Mouse (Mus musculus) urinary bladder, adult 2 months (tissue): Measurements from ENCODE around the gene Gm42674. TPM values are rescaled to one million over a fixed set of nuclear protein-coding genes. Genes with fewer than 3 reads are reported as not detected.

Experiments used
- DNase-seq: peaks from one replicate; pipeline ENCODE4 v3.0.0; 2022; ENCODE audit warnings: low spot score
- polyA plus RNA-seq: library from polyadenylated mRNA; depleted of rRNA; stranded (reverse); fragments of >200 nt; gene quantifications from 2 replicates; pipeline ENCODE4 v1.2.3, GENCODE M21; 2012; rRNA removed

Gm42674 gene
- 0.41 and 0.81 TPM in 2 replicates for polyA plus RNA-seq

DNA sequence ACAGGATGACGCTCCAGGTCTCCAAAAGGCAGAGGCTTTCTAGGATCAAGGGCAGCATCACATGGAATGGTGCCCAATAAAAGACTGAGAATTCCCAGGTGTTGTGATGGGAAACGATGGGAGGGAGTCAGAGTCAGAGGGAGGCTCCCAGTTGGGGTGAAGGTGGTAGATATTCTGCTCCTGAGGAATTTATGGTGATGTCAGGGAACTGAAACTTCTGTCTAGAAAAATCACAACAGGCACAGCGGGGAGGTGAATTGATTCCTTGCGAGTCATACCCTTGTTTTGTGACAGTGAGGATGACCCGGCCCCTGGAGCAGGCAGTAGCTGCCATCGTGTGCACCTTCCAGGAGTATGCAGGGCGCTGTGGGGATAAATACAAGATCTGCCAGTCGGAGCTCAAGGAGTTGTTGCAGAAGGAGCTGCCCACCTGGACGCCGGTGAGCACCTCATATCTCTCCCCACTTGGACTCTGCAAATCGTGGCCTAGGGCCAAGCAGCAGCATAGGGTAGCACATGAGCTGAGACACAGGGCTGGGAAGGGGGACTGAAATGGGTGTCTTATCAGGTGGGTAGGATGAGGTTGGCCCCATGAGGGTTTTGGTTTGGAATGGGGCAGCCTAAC is at the start of gene Gm42674:
Gene Gm42674, plus strand, starts transcription at position 419 of the 625 bp plus-strand sequence.
- DNase-seq, result no peak

DNA sequence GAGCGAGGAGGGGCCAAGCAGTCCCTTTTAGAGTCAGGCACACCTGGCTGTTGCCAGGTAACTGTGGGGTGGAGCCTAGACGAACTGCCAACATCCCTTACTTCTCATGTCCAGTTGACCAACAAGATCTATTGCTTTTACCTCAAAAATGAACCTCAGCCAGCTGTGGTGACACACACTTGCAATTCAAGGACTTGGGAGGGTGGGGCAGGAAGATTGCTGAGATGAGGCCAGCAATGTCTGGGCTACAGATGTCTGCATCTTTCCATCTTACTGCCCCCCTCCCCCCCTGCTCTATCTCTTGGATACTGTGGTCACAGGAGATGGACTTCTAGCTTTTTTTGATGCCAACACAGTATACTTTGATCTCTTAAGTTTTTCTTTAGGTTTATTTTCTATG is 49.5 kb upstream of the Gm42674 start:
- no peak for DNase-seq

DNA sequence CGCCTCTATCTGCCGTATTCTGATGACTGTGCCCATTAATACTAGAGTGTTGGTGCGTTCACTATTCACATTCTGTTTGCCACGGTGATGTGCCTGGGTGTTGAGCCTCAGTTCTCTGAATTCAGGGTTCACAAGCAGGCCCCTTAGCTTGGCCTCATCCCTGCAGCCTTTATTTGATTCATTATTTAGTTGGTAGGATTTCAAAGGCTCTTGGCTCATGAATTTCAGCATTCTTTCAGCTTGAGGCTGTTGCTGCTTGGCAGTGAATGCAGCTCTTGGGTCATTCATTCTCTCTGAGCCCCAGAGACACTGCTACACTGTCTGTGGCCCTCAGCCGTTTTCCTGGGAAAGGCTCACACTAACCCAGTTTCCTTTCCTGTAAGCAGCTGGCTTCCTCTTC is 45.8 kb upstream of the Gm42674 start:
- DNase-seq, result no peak

DNA sequence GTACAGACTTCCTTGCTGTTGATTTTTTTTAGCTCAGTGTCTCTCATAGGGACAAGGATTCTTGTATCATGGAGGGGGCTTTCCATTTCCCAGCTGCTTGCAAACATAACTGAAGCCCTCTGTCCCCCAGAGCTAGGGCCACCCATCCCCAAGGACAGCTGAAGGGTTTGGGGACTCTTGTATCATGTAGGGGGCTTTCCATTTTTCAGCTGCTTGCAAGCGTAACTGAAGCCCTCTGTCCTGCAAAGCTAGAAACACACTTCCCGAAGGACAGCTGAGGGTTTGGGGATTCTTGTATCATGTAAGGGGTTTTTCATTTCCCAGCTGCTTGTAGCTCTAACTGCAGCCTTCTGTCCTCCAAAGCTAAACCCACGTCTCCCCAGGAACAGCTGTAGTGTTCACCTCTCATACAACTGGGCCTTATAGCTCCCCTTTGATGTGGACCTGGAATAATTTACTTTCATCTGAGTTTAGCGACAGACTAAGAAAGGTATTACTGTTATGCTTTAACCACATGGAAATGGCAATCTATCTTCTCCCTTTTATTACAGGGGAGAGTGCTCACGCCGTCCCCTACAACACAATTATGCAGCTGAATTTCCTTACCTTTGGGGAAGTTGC is 41.6 kb upstream of the Gm42674 start, which contains the start of gene S100a3:
Gene S100a3, plus strand, starts transcription at position 571 of the 621 bp plus-strand sequence.
- DNase-seq, result no peak

DNA sequence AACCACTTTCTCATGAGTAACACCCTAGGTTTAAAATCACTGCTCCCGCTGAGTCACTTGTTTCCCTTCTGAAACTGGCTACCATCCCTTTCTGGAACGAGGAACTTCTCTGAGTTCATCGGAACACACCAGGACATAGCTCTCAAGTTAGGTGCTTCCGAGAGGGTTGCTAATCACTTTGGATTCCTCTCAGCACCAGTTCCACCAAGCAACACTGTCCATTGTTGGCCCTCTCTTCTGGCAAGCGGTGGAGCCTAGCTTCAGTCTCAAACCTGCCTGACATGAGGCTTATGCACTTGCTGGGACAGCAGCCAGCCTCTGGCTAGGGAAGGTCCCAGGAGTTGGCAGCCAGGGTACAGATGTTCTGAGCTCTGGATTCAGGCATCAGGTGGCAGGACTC is 27.0 kb upstream of the Gm42674 start:
- DNase-seq, result no peak

DNA sequence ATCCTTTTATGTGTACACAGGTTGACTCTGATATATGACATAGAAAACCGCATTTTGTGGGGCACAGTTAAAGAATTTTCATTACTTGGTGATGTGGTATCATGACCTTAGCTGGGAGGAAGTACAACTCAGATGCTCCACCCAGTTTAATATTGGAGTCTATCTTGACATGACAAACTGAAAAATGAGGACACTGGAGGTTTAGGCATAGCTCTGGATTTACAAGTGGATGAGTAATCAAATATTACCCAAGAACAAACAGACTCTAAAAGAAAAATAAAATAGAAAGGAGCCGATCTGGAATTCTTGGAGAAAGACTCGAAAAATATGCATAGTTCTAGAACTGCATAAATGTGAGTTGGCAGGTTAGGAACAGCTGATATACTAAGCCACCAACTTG is 26.4 kb upstream of the Gm42674 start:
- DNase-seq, result no peak

DNA sequence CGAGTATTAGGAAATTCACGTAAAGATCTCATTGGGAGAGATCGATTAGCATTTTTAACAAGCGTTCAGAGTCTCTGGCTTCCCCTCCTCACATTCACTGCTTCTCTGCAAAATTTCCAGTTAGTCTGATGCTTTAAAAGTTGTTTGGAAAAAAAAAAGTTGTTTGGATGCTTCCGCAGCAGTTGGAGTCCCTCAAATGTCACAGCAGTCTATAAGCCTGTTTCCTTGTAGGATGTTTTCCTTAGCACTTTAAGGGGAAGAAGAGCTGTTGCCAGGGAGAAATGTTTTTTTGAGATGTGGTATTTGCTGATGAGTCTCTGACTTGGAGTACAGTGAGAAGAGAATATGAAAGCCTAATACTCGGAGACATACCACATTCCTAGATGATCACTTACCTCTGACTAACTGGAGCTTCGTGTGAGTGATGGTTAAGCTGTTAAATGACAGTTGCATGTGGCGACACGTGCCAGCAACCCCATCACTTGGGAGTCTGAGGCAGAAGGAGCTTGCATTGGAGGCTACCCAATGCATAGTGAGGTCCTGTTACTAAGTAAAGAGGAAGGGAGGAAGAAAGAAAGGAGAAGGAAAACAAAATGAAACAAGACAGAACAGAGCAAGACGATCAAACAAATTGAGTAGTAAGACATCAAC is 25.2 kb upstream of the Gm42674 start:
- DNase-seq, result no peak

DNA sequence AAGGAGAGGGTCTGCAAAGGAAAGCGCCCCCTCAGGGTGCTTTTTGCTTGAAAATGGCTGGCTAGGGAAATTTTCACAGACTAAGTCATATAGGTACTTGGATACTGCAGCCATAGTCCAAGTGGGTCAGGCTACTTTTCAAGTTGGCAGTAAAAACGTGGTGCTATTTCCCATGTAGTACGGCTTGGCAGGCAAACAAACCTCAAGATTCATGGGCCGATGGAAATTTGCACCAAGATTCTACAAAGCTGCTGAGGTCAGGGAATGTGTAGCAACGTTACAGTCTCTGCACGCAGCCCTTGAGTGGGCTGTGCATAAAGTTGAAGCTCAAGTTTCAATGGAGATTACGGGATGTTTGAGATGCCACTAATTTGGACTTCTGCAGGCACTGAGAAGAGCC is 22.3 kb upstream of the Gm42674 start:
- no peak for DNase-seq

DNA sequence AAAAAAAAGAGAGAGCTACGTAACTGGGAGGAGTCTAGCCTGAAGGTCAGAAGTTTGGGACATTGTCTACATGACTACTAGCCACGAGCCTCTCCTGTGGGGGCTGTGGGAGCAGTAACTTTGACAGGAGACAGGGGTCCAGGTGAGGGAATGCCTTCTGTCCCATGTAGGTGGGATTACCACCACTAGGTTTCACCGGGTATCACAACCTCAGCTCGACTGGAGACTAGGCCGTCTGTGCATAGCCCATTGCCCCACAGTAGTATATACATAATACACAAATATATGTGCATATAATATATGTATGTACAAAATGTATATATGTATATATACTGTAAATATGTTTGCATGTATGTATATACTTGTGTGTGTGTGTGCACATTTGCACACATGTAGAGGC is 20.6 kb upstream of the Gm42674 start:
- no peak for DNase-seq

DNA sequence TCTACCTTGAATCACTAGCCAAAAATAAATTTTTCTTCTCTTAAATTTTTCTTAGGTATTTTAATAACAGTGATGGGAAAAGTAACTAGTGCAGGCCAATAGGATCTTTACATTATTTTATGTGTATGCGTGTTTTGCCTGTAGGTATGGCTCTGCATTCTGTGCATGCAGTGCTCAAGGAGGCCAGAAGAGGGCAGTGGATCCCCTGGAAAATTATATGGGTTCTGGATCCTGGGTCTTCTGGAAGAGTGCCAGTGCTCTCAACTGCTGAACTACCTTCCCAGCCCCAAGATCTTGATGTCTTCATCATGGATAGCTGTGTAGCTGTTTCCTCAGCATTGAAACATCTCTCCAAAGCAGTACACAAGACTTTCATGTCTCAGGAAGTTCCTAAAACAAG is 19.5 kb upstream of the Gm42674 start:
- DNase-seq, result no peak

DNA sequence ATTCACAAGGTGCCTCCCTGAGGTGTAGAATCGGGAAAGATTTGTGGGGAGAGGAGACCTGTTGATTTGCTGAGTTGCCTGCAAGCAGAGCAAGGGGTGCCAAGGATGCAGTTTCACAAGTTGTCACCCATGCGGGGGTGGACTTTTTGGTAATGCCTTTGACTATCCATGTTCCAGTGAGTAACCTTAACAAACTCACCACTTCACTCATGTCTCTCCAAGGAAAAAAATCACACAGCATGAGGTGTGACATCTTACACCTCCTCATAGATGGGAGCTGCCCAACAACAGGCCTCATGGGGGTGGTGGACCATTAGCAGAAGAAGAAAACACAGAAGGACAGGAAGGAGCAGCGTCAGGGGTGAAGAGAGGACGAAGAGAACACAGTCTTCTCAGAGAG is 19.1 kb upstream of the Gm42674 start:
- no peak for DNase-seq

DNA sequence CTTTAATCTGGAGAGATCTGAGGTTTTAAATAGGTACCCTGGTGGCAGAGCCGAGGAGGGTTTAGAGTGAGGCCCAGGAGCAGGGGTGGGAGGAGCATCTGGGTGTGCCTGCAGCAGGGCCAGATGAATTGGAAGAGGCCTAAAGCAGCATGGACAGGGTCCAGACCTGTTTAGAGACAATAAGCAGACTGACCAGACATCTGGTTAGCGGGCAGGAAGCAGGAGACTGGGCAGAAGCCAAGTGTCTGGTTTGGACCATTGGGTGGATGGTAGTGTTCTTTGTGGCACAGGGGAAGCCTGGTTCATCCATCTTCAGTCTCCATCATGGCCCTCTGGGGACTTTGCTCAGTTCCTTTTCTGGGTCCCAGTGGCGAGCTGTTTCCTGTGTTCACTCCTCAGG is 17.8 kb upstream of the Gm42674 start:
- DNase-seq, result no peak

DNA sequence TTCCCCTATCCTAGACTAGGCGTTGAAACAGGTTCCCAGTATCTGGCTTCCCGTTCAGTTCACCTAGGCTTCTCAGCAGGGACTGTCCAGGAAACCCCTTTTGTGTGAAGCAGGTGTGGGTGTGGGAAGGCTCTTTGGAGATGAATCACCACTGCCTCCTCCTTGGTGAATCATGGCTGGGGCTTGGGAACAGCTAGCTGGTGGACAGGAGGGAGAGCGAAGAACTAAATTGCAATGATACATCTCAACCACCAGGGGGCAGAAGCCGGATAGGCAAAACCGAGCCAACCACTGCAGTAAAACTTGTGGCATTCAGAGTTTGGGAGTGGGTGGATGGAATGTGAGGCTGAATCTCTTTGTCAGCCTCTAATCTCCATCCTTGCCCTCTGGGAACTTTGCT is 16.1 kb upstream of the Gm42674 start:
- peak; percentile 60 for DNase-seq

DNA sequence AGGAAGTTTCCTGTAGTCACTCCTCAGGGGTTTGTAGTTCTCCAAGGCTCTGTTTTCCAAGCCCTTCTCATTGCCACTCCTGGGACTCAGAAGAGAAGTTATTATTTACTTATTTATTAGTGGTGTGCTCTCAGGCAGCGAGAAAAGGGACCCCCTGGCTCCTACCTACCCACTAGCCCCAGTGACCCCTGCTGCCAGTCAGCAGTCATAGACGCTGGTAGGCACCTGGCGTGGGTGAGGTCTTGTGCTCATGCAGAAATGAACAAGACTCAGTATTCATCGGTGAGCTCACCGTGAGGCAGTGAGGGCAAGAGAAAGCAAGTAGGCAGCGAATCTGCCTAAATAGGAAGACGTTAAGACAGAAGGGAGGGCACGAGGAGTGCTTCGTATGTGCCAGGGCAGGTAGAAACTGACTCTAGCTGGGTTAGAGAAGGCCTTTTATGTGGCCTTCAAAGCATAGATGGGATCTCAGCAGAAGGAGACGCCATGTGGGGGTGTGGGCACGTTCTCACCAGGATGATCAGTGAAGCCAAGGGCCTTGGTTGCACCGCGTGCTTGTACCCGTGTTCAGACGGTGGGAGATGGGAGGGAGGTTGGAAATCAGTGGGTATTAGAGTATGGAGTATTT is 15.6 kb upstream of the Gm42674 start:
- no peak for DNase-seq

DNA sequence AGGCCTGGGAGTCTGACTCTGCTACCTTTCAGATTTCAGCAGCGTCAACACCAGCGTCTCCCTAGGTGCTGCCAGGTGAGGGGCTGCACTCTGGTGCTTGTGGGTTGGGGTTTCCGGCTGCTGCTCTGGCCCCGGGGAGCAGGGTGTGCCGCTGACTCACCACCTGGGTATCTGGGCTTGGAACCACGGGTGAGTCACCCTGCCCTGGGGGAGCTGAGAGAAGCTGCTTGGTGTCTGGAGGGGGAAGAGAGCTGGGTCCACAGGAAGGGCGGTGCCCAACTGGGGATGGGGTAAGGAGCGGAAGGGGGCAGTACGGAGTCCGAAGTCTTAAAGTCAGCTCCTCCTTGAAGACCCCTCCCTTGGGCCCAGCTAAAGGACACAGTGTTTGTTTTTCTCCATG is 14.8 kb upstream of the Gm42674 start:
- peak; percentile 80 for DNase-seq

DNA sequence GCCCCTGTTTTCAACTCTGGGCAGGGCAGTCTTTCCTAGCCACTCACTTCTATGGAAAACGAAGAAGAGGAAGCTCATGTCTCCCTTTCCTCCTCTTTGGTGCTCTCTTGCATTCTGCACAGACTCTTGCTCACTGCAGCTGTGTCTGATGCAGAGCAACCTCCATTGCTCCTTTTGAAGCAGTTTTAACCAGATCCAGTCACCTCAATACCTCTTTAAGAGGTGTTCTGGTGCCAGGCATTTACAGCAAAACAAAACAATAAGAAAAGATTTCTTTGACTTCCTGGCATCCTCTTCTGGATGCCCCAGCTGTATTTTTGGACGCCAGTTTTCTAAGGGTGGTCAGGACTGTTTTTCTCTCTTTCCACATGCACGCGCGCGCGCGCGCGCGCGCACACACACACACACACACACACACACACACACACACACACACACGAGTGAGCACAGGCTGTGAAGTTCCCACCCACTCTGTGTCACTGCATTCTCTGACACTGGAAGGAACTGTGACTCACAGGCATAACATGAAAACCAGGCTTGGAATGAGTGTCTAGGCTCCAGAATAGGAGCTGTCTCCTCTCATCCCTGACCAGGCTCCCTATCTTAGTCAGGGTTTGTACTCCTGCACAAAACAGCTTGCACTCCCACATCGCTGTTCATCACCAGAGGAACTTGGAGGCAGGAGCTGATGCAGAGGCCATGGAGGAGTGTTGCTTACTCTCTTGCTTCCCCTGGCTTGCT is 14.2 kb upstream of the Gm42674 start:
- no peak for DNase-seq

DNA sequence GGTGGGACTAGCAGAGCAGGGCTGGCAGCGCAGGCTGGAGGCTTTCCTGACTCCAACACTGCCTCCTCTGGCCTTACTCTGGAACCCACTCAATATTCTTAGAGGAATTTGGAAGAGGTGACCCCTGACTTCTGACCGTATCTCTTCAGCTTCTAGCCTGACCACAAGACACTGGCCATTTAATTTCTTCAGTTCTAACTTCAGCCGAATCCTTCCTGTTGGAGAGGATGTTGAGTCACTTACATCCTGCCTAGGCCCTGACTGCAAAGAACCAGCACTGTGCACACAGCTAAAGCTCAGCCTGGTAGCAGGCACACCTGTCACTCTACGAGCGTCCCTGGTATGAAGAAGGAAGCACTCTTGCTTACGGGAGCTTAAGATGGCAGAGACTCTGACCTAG is 12.3 kb upstream of the Gm42674 start:
- DNase-seq, result no peak

DNA sequence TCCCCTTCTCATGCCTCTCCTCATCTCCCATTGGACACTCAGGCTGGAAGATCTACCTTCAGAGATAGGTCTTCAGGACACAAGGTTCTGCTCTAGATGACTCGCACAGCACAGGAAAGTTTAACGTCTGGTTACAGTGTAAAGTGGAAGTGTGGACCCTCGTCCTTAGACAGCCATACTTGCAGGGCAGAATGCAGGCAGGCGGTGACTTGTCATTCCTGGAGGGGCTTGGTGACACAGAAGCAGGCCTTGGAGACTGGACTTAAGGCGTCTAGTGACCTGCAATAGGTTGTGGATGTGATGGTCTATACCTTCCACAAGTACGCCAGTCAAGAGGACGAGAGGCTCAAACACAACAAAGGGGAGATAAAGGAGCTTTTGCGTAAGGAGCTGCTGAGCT is 11.8 kb upstream of the Gm42674 start, which contains the start of gene S100a2:
Gene S100a2, plus strand, starts transcription at position 301 of the 400 bp plus-strand sequence.
- no peak for DNase-seq

DNA sequence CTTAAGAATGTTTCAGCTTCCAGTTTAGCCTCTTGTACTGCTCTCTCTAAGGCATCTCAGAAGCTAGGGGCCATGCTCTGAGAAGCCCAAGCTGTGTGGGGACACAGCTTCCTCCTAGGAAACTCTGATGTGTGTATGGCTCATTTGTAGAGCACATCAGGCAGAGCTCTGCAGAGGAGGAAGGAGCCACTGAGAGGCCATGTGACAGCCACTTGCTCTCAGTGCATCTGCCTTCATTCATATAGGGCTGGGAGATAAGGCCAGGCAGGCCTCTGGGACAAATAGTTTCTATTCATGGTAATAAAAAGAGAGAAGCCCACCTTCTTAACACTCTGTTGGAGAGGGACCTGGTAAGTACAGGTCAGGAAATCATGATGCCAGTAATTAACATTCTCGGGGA is 7.2 kb upstream of the Gm42674 start:
- DNase-seq, result no peak

DNA sequence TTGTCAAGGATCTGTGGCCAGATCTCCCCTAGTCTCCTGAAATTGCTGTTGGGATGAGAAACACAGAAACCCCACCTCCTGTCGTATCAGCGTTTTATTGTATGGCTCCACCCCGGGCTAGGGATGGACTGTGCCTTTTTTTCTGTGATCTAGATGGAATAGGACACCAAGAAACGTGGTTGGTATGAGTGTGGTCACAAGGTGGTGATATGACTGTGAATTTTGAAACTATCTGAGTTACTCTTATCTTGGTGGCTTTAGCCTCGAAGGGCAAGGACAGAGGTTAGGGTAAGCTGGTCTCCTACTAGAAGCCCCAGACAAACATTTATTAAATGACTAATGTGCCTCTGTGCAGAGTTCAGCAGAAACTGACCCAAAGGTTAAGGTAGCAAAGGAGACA is 6.1 kb upstream of the Gm42674 start:
- DNase-seq, result no peak

DNA sequence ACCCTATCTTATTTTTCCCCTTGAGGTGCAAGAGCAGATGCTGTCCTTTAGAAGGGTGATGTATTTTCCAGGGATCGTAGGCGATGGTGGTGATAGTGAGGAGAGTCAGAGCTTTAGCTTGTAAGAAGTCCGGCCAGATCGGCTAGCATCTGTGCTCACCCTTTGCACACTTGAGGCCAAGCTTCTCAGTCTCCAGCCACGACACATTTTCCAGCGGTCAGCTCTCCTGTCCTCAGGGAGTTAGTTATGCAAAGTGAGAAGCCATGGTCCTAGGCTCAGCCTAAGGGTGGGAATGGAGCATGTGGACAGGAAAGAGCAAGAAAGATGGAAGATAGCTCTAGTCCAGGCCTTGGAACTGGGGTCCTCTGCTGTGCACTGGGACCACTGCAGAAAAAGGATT is 4.9 kb upstream of the Gm42674 start:
- no peak for DNase-seq

DNA sequence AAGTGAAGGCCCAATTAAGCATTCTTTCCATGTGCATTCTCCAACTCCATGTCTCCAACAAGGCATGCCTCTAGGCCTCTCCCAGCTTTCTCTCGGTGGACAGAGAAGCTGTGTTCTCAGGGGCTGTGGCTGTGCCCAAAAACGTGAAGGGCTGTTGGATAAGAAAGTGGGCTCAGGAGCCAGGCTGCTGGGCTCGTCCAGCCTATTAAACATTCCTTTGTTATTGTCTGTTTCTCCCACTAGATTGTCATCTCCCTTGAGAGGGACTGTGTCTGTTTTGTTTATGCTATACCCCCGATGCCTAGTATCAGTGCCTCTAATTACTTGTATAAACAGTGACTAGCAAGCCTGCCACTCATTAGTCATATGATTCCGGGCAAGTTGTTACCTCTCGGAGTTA is 4.0 kb upstream of the Gm42674 start:
- DNase-seq, result peak; percentile 23
